Mouse (Mus musculus): Measurements from ENCODE around the gene Comp.

Comp gene

DNA sequence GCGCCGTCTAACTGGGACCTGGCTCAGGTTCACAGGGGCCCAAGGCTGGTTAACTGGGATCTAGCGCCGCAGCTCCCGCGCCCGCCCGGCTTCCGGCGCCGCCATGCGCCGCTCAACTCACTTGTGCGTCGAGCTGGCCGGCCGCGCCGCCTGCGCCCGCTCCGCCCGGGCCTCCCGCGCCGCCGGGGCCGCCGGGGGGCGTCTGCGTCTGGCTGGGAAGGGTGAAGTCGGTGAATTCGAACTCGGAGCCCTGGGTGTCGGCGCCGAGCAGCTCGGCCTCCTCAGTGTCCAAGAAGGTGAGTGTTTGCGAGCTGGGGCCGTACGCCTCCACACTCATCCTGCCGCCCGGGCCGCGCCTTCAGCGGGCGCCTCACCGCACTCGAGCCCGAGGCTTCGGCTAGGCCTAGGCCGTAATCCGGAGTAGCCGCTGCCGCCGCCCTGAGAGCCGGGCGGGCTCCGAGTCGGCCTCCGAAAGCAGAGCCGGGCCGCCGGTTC is 20.7 kb upstream of the Comp start:
- DNase-seq (ENCODE audit: low read depth, low spot score) = no peak

- DNase-seq (ENCODE audit: low read depth, low spot score) = peak; percentile 98
Observed at GRCm38 (mm10) chr8:70353194-70353817, 20.1 kb upstream of the Comp start, which contains the start of gene Upf1. Gene Upf1 (minus strand): TSS chr8:70353278.

GRCm38 (mm10) chr8:70354004-70354403 is 19.4 kb upstream of the Comp start:
- no peak for DNase-seq (ENCODE audit: low read depth, low spot score)

GRCm38 (mm10) chr8:70356111-70356510 is 17.2 kb upstream of the Comp start:
- no peak for DNase-seq (ENCODE audit: low read depth, low spot score)

- no peak for DNase-seq (ENCODE audit: low read depth, low spot score)
Observed at GRCm38 (mm10) chr8:70359411-70359810, 13.9 kb upstream of the Comp start.

DNA sequence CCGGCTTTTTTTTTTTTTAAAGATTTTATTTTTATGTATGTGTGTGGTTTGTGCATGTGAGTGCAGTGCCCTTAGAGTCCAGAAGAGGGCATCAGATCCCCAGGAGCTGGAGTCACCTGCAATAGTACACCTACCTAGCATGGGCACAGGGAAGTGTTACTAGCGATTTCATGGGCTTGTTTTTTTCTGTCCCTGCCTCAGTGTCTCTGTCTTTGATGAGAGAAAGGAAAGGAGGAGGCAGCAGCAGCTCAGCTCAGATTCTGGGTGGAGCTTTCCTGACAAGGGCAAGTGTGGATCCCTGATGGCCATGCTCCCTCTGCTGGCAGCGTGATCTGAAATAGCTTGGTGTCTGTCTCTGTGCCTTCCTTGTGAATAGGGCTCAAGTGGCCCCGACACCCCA is 12.6 kb upstream of the Comp start:
- DNase-seq (ENCODE audit: low read depth, low spot score) = peak; percentile 86

DNA sequence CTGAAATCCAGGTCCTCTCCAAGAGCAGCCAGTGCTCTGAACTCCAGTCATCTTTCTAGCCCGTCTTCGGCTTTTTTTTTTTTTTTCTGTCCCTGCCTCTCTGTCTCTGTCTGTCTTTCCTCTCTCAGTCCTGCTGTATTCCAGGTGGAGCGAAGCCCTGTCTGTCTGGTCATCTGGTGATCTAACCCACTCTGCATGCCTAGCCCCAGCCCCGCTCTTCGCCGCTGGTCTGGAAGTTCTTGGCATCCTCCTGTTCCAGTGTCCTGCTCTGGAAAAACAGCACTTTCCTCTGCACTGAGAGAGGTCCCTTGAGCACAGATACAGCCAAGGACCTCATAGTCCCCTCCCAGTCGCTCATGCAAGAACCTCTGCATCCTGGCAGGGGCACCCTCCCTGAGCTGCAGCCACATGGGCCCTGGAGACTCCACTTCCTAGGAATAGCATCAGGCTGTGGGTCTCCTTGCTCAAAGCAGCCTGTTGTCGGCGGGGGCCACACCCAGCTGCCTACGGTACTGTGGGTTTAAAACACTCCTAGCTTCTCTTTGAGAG is 11.8 kb upstream of the Comp start:
- no peak for DNase-seq (ENCODE audit: low read depth, low spot score)

DNA sequence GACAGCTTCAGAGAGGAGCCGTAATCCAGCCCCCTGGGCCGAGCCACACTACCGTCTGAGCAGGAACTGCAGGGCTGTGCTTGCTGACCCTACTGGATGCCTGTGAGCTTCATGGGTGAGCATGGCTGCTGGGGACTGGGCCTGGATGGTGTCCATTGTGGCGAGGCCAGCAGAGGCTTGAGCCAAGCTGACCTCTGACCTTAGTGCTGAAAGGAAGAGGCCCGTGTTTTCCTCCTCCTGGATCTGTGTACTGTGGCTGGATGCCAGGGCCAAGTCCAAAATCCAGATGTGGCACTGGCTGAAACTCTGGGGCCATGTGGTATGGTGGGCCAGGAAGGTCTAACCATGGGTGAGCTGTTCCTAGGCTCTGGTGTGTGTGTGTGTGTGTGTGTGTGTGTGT is 9.3 kb upstream of the Comp start:
- DNase-seq (ENCODE audit: low read depth, low spot score) = no peak

DNA sequence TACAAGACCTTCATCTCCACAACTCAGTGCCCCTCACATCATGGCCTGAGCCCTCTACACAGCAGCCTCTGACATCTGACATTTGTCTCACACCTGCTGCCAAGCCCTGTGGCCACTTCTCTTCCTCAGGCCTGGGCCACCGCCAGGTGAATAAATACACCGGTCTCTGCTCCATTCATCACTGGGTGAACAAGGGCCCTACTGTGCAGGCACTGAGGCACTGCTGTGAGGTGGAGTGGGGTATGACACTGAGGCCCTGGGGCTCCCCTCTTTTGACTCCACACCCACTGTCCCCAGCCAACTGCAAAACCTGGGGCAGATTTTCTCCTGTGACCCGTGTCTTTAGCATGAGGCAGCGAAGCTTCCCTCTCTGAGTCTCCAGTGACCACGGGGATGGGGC is 6.8 kb upstream of the Comp start:
- DNase-seq (ENCODE audit: low read depth, low spot score) = no peak

DNA sequence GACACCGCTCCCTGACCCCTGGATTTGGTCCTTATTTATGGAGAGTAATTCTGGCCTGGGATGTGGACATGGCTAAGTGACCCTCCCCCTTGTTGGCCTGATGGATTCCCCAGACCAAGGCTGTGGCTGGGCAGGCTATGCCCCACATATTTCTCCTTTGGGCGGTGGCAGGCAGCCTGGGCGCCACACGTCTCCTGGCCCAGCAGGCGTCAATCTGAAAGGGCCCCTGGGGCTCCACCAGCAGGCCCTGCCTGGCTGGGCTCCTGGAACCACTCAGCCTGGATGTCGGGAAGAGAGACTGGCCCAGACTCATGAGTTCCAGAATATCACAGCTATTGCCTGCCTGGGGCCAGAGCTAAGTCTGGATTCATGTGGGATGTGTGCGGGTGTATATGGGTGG is 2.9 kb upstream of the Comp start:
- no peak for DNase-seq (ENCODE audit: low read depth, low spot score)

DNA sequence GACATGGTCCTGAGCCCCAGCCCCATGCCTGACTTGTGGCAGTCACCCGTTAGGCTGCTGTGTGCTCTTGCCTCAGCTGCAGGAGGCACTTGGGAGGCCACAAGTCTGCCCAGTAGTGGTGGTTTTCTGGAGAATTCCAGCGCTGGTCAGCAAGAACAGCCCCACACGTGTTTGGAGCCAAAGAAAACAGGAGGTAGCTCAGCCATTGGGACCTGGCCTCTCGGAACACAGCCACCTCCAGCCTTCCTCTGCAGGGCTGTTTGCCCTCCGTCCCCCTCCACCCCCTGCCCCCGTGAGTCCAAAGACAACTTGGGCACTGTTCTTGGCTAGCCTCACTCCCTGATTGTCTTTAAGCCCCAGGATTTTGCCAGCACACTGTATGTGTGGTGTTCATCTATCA is 1.4 kb upstream of the Comp start:
- DNase-seq (ENCODE audit: low read depth, low spot score) = no peak

DNA sequence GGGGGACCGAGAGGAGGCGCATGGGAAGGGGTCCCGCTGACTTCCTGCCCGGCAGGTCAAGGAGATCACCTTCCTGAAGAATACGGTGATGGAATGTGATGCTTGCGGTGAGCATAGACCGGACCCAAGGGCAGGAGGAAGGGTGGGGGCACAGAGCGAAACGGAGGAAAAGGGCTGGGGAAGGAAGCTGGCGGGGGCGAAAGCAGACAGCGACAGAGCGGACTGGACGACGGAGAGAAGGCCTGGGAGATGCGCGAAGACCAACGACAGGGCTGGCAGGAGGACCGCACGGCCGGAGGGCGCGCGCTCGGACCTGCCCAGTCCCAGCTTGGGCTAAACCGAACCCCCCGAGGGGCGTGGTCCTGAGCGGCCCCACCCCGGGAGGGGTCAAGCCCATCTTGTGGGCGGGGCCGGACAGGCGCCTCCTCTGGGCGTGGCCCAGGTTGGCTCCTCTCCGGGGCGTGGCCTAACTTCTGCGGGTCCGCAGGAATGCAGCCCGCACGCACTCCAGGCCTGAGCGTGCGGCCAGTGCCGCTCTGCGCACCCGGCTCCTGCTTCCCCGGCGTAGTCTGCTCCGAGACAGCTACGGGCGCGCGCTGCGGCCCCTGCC is 1.1 kb downstream of the Comp start:
- peak; percentile 90 for DNase-seq (ENCODE audit: low read depth, low spot score)

- DNase-seq (ENCODE audit: low read depth, low spot score) = no peak
Observed at GRCm38 (mm10) chr8:70375212-70375859, 2.0 kb downstream of the Comp start.

DNA sequence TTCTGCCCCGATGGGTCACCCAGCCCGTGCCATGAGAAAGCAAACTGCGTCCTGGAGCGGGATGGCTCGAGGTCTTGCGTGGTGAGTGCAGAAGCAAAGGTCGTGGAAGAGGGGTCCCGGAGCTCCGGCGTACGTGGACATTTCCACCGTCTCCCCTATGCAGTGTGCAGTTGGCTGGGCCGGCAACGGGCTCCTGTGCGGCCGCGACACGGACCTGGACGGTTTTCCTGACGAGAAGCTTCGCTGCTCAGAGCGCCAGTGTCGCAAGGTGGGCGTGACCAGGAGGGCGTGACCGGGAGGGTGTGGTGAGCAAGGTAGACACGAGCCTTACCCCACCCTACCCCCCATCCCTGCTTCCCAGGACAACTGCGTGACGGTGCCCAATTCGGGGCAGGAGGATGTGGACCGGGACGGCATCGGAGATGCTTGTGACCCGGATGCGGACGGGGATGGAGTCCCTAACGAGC is 3.0 kb downstream of the Comp start:
- no peak for DNase-seq (ENCODE audit: low read depth, low spot score)

GRCm38 (mm10) chr8:70377049-70377448 is 3.7 kb downstream of the Comp start:
- no peak for DNase-seq (ENCODE audit: low read depth, low spot score)

- no peak for DNase-seq (ENCODE audit: low read depth, low spot score)
Observed at GRCm38 (mm10) chr8:70380069-70380468, 6.7 kb downstream of the Comp start.

GRCm38 (mm10) chr8:70383287-70383686 is 9.9 kb downstream of the Comp start:
- peak; percentile 65 for DNase-seq (ENCODE audit: low read depth, low spot score)

- DNase-seq (ENCODE audit: low read depth, low spot score) = no peak
Observed at GRCm38 (mm10) chr8:70389678-70390077, 16.3 kb downstream of the Comp start.

- DNase-seq (ENCODE audit: low read depth, low spot score) = peak; percentile 96
Observed at GRCm38 (mm10) chr8:70393087-70393486, 19.7 kb downstream of the Comp start.

DNA sequence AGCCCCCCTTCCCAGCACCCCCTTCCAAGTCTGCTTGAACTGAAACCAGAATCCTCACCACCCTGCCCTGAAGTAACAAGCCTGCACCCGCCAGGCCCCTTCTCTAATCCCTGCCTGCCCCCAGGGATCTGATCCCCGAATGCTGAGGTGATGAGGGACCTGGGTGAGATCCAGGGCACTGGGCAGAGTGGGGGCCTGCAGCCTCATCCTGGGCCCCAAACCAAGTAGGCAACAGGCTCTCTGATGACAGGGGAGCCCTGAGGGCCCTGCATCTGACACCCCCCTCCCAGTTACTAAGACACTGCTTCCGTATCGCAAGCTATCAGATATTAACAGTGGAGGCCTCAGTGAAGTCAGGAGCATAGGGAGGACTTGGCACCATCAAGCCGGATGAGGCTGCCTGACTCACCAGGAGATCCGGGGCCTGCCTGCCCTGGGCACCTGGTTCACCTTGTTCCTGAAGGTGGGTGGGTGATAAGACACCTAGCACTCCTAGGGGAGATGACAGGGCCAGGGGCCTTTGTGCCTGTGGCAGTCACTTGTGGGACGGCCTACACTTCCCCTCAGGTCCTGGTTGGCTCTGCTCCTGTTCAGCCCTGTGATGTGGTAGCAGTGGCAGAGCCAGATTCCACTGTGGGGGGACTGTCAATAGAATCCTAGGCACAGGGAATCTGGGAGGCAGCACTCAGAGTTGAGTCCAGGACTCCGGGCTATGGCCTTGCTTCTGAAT is 21.1 kb downstream of the Comp start:
- no peak for DNase-seq (ENCODE audit: low read depth, low spot score)

- no peak for DNase-seq (ENCODE audit: low read depth, low spot score)
Observed at GRCm38 (mm10) chr8:70395649-70396048, 22.3 kb downstream of the Comp start.

- DNase-seq (ENCODE audit: low read depth, low spot score) = no peak
Observed at GRCm38 (mm10) chr8:70396184-70396583, 22.8 kb downstream of the Comp start.
